Mouse (Mus musculus) thymus, postnatal 10 days (tissue): Measurements from ENCODE around the gene Cdh20.
"Not testable (repeated sequence)": the region's sequence is repeated elsewhere in the genome, so short reads cannot be mapped to it uniquely, and the experiment has no call there.

Source experiments
- DNase-seq, 2 experiments: peaks; one replicate each; pipeline ENCODE4 v3.0.0; 2021; ENCODE audit warnings: low spot score in 2 of 2

Cdh20 gene

DNA sequence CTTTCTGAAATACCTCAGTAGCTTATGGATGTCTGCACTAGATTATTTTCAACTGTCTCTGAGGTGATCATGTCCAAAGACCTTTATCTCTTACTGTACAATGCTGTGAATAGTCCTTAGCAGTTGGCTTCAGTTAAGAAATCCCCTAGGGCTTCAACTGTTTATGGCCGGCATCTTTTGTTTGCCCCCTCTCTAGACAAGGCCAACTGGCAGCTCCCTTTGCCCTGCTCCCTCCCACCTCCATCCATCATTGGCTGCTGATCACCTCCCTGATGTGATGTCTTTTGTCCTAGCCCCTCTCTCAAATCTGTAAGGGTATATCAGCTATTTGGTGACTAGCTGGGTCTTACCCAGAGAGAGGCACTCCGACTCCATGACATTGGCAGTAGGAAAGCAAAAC is 148.2 kb downstream of the Cdh20 start:
- no peak for DNase-seq

DNA sequence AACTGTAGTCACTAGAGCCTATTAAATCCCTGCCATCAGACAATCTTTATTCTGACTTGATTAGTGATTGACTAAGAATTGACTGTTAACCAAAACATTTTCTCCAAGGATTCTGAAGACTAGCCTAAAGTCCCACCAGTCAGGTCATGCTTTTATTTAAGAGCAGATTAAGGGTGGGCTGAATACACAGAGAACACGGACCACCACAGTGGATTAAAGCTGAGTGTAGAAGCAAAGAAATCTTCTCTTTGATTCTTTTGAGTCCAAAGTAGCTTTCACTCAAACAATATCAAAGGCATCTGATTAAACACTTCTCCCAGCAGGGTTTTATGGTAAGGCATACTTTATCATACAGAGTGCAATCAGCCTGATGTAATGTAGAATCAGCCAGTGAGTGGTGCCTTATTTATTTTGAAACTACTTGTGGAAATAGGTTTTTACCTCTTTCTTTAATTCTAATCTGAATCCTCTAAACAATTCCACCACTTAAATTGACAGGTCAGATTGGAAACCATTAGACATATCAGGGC is 149.0 kb downstream of the Cdh20 start:
- DNase-seq = no peak

- no peak for DNase-seq
These were observed 164.7 kb downstream of the Cdh20 start for GRCm38 (mm10) chr1:104933051-104933450.

DNA sequence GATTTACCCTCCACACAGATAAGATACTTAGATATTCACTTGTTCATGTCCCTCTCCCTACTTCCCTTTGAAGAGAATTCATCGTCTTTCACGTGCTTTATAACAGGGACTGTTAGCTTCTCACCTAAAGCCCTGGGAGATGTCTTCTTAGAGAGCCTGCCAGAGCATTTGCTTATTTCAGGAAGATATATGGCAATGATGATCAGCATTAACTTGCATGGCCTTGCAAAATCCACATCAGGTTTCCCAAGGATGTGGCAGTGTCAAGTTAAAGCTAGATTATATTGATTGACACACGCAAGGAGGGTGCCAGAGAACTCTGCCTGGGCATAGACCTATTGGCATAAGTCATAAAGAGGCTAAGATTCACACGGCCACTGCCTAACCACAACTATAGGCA is 168.6 kb downstream of the Cdh20 start:
- no peak for DNase-seq

DNA sequence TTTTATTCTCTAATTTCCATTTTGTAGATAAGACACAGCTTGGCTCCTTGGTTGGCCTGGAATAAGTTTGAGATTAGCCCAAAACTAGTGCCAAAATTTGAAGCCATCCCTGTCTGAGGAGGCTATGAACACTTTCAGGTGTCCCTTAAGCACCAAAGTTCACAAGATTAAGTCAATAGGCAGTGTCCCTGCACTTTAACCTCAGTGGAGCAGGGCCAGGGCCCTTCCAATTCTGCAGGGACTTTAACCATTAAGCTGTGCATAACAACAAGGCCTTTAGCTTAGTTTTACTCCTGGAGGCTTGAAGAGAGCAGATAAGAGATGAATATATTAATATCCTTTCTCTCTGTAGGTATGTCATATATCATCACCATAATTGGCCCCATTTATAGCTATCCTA is 170.8 kb downstream of the Cdh20 start:
- no peak for DNase-seq

DNA sequence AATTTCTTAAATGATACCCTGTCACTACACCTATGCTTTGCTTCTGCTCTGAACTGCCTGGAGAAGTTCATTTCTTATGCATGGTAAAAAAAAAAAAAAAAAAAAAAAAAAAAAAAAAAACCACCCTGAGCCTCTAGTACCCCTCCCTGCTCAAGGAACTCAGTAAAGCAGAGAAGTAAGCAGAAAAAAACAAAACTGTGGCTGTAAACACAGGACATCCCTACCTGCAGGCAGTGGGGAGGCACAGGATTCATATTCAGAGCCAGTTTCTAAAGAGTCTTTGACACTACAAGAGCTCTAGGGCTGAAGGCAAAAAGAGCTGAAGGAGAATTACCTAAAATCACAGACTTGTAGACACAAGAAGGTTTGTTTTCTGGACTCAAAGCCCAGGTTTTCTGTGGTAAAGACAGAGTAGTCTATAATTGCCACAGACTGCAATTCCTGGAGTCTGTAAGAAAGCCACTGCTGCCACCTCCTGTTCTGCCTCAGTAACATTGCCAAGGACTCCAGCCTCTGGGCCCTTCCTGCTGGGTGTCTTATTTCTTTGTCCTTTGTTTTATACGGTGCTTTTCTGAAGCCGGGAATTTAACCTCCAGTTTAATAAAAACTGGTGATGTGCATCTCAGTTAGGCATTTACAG is 176.3 kb downstream of the Cdh20 start:
- no peak for DNase-seq

- DNase-seq = no peak
These were observed 176.8 kb downstream of the Cdh20 start for GRCm38 (mm10) chr1:104945110-104945489.

DNA sequence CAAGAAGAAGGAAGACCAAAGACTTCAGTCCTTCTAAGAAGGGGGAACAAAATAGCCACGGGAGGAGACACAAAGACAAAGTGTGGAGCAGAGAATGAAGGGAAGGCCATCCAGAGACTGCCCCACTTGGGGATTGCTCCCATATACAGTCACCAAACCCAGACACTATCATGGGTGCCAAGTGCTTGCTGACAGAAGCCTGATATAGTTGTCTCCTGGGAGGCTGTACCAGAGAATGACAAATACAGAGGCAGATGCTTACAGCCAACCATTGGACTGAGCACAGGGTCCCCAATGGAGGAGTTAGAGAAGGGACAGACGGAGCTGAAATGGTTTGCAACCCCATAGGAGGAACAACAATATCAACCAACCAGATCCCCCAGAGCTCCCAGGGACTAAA is 181.3 kb downstream of the Cdh20 start:
- DNase-seq = not testable (repeated sequence)

DNA sequence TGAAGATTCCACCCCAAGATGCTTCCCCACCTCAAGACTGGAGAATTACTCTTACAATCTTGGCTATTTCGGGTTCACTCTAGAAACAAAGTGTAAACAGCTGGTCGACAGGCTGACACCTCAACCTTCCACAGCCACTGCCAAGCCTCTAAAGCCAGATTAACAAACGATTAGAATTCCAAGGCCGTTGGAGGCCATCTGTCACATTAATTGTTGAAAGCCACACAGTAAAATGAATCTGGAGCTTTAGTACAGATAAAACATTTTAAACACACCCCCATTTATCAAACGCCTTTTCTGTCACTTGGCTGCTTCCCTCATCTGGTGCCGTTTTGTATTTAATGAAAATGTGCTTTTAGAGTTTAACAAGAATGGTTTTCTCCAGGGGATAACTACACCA is 188.7 kb downstream of the Cdh20 start:
- no peak for DNase-seq

DNA sequence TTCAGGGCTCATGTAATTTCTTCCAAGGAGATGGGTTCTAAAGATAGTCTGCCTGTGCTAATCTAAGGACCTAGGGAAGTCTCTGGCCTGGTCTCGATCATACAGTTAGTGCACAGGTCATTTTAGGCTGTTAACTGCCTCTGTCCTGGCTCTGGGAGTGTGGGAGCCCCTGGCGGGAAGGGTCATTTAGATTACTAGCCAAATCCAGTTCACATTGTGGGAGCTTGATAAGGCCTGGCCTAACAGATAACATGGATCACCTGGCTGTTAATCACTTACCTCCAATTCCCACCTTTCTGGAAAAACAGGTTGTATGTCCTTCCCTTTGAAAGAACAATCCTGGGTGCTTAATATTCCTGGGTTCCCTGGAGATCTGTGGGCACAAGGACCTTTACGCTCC is 193.3 kb downstream of the Cdh20 start:
- no peak for DNase-seq

GRCm38 (mm10) chr1:104962257-104962656 is 193.9 kb downstream of the Cdh20 start:
- no peak for DNase-seq

DNA sequence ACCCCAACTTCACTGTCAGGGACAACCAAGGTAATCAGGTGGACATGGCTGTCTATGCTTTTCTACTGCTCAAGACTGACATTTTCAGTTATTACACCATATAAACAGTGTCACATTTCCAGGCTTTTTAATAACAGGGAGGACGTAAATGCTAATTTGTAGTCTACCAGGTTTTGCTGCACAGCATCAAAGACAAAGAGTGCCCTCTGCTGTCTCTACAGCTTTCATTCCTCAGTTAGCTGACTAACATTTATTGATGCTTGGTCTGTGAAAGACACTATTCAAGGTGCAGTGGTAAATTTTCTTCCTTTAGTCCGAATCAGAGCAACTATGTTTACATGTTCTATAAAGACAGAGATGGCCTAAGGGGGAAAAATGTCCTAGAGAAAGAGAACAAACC is 210.7 kb downstream of the Cdh20 start:
- no peak for DNase-seq

DNA sequence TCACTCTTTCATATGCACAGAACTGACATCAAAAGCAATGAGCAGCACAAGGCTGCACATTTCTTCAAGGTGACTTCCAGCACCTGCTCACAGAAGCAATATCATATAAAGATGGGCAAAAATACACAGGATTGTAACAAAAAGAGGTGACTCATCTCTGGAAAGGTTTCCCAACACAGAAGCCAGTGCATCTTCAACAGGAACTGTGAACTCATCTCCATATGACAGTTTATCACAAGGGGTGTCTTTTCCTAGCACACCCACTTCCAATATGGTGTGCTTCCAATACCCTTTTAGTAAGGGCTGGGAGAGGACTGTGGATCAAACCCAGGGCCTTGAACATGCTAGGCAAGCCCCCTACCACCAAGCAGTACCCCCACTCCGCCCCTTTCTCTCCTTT is 211.9 kb downstream of the Cdh20 start:
- DNase-seq = no peak

- DNase-seq = peak in 1 of 2 experiments; percentile 33
These were observed 218.1 kb downstream of the Cdh20 start for GRCm38 (mm10) chr1:104986222-104986973.

DNA sequence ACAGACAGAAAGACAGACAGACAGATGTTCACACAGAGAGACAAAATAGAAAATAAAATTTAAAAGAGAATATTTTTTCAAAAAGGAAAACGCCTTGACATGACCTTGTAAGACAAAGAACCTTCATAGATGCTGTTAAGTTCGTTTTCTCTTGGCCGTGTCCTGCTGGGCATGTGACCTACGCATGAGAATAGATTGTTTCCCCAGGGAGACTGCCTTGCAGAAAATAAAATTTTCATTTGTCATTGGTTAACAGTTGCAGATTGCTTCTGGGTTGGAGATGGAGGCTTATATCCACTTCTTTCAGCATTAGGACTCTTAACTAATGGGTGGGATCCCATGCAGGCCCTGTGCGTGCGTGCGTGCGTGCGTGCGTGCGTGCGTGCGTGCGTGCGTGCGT is 219.2 kb downstream of the Cdh20 start:
- no peak for DNase-seq

DNA sequence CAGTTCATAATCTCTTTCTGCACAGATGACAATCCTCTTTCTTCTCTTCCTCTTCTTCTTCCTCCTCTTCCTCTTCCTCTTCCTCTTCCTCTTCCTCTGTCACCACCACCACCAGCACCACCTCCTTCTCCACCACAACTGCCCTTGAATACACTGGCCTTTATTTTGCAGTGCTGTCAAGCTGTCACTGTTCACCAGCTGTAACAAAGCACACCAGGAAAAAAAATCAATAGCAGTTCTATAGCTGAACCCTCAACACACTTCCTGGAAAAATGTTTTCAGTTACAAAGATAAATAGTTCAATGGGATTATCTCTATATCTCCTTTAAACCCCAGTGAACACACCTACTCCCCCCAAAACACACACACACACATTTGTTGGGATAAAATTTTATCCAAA is 224.1 kb downstream of the Cdh20 start:
- DNase-seq = no peak

DNA sequence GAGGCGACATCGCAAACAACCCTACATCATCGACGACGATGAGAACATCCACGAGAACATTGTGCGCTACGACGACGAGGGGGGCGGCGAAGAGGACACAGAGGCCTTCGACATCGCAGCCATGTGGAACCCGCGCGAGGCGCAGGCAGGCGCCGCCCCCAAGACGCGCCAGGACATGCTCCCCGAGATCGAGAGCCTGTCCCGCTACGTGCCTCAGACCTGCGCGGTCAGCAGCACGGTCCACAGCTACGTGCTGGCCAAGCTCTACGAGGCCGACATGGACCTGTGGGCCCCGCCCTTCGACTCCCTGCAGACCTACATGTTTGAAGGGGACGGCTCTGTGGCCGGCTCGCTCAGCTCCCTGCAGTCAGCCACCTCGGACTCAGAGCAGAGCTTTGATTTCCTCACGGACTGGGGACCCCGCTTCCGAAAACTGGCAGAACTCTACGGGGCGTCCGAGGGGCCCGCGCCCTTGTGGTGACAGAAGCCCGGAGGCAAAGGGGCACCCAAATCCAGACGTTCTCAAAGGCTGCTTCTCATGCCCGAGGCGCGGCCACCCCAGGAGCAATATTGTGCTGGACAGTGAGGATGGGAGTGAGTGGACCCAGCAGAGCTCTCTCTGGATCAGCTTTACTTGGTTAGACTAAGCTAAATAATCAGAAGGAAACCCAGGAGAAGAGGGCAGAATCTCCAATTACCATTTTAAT is 225.7 kb downstream of the Cdh20 start:
- no peak for DNase-seq

DNA sequence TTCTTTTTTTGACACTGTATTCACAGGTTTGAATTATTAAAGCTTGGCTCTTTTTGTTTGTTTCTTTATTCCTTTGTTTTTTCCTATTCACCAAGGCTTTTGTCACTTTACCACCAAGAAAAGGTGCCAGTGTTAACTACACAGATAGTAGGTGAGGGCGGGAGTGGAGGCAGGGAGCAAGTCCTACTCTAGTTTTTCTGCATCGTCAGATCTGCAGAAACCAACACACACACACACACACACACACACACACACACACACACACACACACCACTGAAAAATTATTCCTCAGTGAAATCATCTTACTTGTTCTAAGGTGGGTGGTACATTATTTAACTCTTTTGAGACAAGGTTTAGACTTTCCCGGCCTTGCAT is 226.3 kb downstream of the Cdh20 start:
- no peak for DNase-seq

GRCm38 (mm10) chr1:104997814-104998213 is 229.5 kb downstream of the Cdh20 start:
- no peak for DNase-seq

- DNase-seq = no peak
These were observed 233.8 kb downstream of the Cdh20 start for GRCm38 (mm10) chr1:105002179-105002578.

DNA sequence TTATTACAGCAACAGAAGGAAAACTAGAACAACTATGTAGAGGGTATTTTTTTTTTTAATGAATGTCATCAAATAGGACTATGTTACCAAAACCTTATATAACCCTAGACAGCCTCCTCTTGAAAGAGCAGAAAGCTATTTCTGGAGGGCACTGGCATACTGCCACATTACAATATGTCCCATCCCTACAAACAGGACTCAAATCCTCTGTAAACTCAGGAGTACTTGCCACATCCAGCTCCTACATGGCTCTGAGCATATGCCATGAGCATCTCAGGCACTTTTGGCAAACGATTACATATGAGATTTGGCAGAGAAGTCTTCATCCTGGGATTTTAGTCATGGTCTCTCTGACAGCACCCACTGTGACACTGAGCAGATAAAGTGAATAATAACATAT is 235.5 kb downstream of the Cdh20 start:
- DNase-seq = no peak

DNA sequence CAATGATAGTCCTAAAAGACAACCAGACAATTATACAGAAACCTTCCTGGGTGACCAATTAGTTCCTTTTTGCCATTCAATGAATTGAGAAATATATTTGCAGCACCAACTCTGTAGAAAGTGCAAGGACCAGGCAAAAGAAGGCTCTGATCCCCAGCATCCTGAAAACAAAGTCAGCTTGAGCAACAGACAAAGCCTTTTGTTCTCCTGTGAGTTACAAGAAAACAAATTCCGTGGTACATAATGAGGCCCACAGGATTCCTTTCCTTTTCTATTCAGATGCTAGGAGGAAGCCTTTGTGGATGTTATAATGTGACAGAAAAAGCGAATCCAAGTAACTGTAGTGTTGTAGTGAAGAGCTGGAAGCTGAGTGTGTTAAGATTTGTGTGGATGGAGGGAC is 244.3 kb downstream of the Cdh20 start:
- DNase-seq = no peak

- no peak for DNase-seq
These were observed 245.0 kb downstream of the Cdh20 start for GRCm38 (mm10) chr1:105013291-105013690.
